Mouse (Mus musculus): Measurements from ENCODE around the gene Tbc1d22b.

The Tbc1d22b gene

GRCm38 (mm10) chr17:29595891-29596770 lies 46.5 kb downstream of the Tbc1d22b start:
- whole genome bisulfite sequencing = 86% methylated on average over 15 of the region's 15 CpGs

GRCm38 (mm10) chr17:29596771-29597132 lies 47.2 kb downstream of the Tbc1d22b start:
- WGBS = 80% methylated on average over 13 of the region's 13 CpGs

- 89% methylated on average over 14 of the region's 14 CpGs for WGBS
Observed at GRCm38 (mm10) chr17:29599051-29599450, 49.5 kb downstream of the Tbc1d22b start.

GRCm38 (mm10) chr17:29599537-29599936 lies 50.0 kb downstream of the Tbc1d22b start:
- WGBS = 90% methylated on average over 8 of the region's 8 CpGs

- 89% methylated on average over 4 of the region's 4 CpGs for WGBS
Observed at GRCm38 (mm10) chr17:29601391-29601790, 51.8 kb downstream of the Tbc1d22b start.

GRCm38 (mm10) chr17:29603283-29603682 lies 53.7 kb downstream of the Tbc1d22b start:
- 14% methylated on average over 6 of the region's 6 CpGs for WGBS

- 79% methylated on average over 5 of the region's 5 CpGs for WGBS
Observed at GRCm38 (mm10) chr17:29613453-29613852, 63.9 kb downstream of the Tbc1d22b start.

- 1% methylated on average over 52 of the region's 52 CpGs for whole genome bisulfite sequencing
Observed at GRCm38 (mm10) chr17:29614115-29615023, 64.8 kb downstream of the Tbc1d22b start, which contains the start of the genes Rnf8 and Gm28043. Gene Rnf8, plus strand, starts transcription at chr17:29614790. Gene Gm28043, plus strand, starts transcription at chr17:29614876.

GRCm38 (mm10) chr17:29615024-29615551 lies 65.5 kb downstream of the Tbc1d22b start:
- WGBS = under 1% methylated on average over 37 of the region's 43 CpGs

GRCm38 (mm10) chr17:29615616-29616015 lies 66.0 kb downstream of the Tbc1d22b start:
- 4% methylated on average over 4 of the region's 4 CpGs for WGBS

GRCm38 (mm10) chr17:29619231-29619630 lies 69.6 kb downstream of the Tbc1d22b start:
- WGBS = 86% methylated on average over 3 of the region's 3 CpGs

- 66% methylated on average over 8 of the region's 8 CpGs for WGBS
Observed at GRCm38 (mm10) chr17:29623488-29623887, 73.9 kb downstream of the Tbc1d22b start.

GRCm38 (mm10) chr17:29627285-29627684 lies 77.7 kb downstream of the Tbc1d22b start:
- 88% methylated on average over 9 of the region's 9 CpGs for WGBS

GRCm38 (mm10) chr17:29628946-29629345 lies 79.4 kb downstream of the Tbc1d22b start:
- WGBS = 75% methylated on average over 5 of the region's 5 CpGs

- 93% methylated on average over 5 of the region's 5 CpGs for WGBS
Observed at GRCm38 (mm10) chr17:29629620-29630019, 80.0 kb downstream of the Tbc1d22b start.

- WGBS = 93% methylated on average over 11 of the region's 11 CpGs
Observed at GRCm38 (mm10) chr17:29632312-29632711, 82.7 kb downstream of the Tbc1d22b start.

GRCm38 (mm10) chr17:29635492-29635891 lies 85.9 kb downstream of the Tbc1d22b start:
- WGBS = 66% methylated on average over 8 of the region's 8 CpGs

GRCm38 (mm10) chr17:29636118-29636517 lies 86.5 kb downstream of the Tbc1d22b start:
- WGBS = 58% methylated on average over 5 of the region's 5 CpGs

- WGBS = 82% methylated on average over 4 of the region's 4 CpGs
Observed at GRCm38 (mm10) chr17:29637377-29637776, 87.8 kb downstream of the Tbc1d22b start.

GRCm38 (mm10) chr17:29637895-29638294 lies 88.3 kb downstream of the Tbc1d22b start:
- 72% methylated on average over 8 of the region's 8 CpGs for WGBS

GRCm38 (mm10) chr17:29640971-29641370 lies 91.4 kb downstream of the Tbc1d22b start:
- WGBS = 92% methylated on average over 11 of the region's 11 CpGs

- 78% methylated on average over 3 of the region's 3 CpGs for WGBS
Observed at GRCm38 (mm10) chr17:29642219-29642618, 92.6 kb downstream of the Tbc1d22b start.
